Mouse (Mus musculus): ENCODE results near the gene Pgm2l1. TPM values are rescaled to one million over a fixed set of nuclear protein-coding genes. Genes with fewer than 3 reads are reported as not detected.

The Pgm2l1 gene
- polyA plus RNA-seq, 1 experiment from 2014 or later: 33.7 TPM

GRCm38 (mm10) chr7:100190167-100190566, 37.0 kb upstream of the Pgm2l1 start:
- Histone ChIP-seq H3K27me3 (replicated peaks; ENCODE audit: control insufficient read depth, insufficient read depth, low read length) (no peaks in the 10 kb centered on the region), H3K9ac (ENCODE audit: low read depth, low read length) (no peak overlapping the region), H3K36me3 (ENCODE audit: control insufficient read depth, insufficient read depth, low read length) (no peaks in the 10 kb centered on the region), H3K9me3 (ENCODE audit: control insufficient read depth, low read length) (no peaks in the 10 kb centered on the region), H3K4me2 (ENCODE audit: low read length) (no peak overlapping the region), H3K4me1 (ENCODE audit: control insufficient read depth, insufficient read depth, low read depth, low read length) (no peaks in the 10 kb centered on the region), H3K27ac (ENCODE audit: low read depth, low read length) (no peak overlapping the region), H3K4me3 (ENCODE audit: low read length) (no peak overlapping the region)
- WGBS: 42% methylated on average over 4 of the region's 4 CpGs
- no peak for ATAC-seq

GRCm38 (mm10) chr7:100190778-100191177, 36.4 kb upstream of the Pgm2l1 start:
- ATAC-seq: no peak
- Histone ChIP-seq H3K36me3 (ENCODE audit: control insufficient read depth, insufficient read depth, low read length) (no peaks in the 10 kb centered on the region), H3K9ac (ENCODE audit: low read depth, low read length) (no peak overlapping the region), H3K27me3 (replicated peaks; ENCODE audit: control insufficient read depth, insufficient read depth, low read length) (no peaks in the 10 kb centered on the region), H3K4me2 (ENCODE audit: low read length) (no peak overlapping the region), H3K27ac (ENCODE audit: low read depth, low read length) (no peak overlapping the region), H3K4me1 (ENCODE audit: control insufficient read depth, insufficient read depth, low read depth, low read length) (no peaks in the 10 kb centered on the region), H3K4me3 (ENCODE audit: low read length) (no peak overlapping the region), H3K9me3 (ENCODE audit: control insufficient read depth, low read length) (no peaks in the 10 kb centered on the region)
- 15% methylated on average over 4 of the region's 4 CpGs for WGBS

GRCm38 (mm10) chr7:100201191-100201590, 26.0 kb upstream of the Pgm2l1 start:
- Histone ChIP-seq H3K4me1 (ENCODE audit: control insufficient read depth, insufficient read depth, low read depth, low read length) (no peaks in the 10 kb centered on the region), H3K27me3 (replicated peaks; ENCODE audit: control insufficient read depth, insufficient read depth, low read length) (no peaks in the 10 kb centered on the region), H3K4me2 (ENCODE audit: low read length) (no peak overlapping the region), H3K36me3 (ENCODE audit: control insufficient read depth, insufficient read depth, low read length) (no peaks in the 10 kb centered on the region), H3K9me3 (ENCODE audit: control insufficient read depth, low read length) (no peaks in the 10 kb centered on the region), H3K9ac (ENCODE audit: low read depth, low read length) (no peak overlapping the region), H3K27ac (ENCODE audit: low read depth, low read length) (no peak overlapping the region), H3K4me3 (ENCODE audit: low read length) (no peak overlapping the region)
- WGBS: 92% methylated on average over 3 of the region's 3 CpGs
- ATAC-seq: no peak

- Histone ChIP-seq H3K4me3 (ENCODE audit: low read length) (no peak overlapping the region), H3K9ac (ENCODE audit: low read depth, low read length) (no peak overlapping the region), H3K27me3 (replicated peaks; ENCODE audit: control insufficient read depth, insufficient read depth, low read length) (no peaks in the 10 kb centered on the region), H3K4me1 (ENCODE audit: control insufficient read depth, insufficient read depth, low read depth, low read length) (no peaks in the 10 kb centered on the region), H3K27ac (ENCODE audit: low read depth, low read length) (no peak overlapping the region), H3K36me3 (ENCODE audit: control insufficient read depth, insufficient read depth, low read length) (no peaks in the 10 kb centered on the region), H3K9me3 (ENCODE audit: control insufficient read depth, low read length) (no peaks in the 10 kb centered on the region), H3K4me2 (ENCODE audit: low read length) (no peak overlapping the region)
- 74% methylated on average over 3 of the region's 3 CpGs for WGBS
- ATAC-seq: no peak
Measured at GRCm38 (mm10) chr7:100203616-100204015, 23.6 kb upstream of the Pgm2l1 start.

GRCm38 (mm10) chr7:100204871-100205270, 22.3 kb upstream of the Pgm2l1 start:
- no peak overlapping the region for H3K27ac ChIP-seq (ENCODE audit: low read depth, low read length)
- H3K9ac ChIP-seq (ENCODE audit: low read depth, low read length): no peak overlapping the region
- 77% methylated on average over 6 of the region's 6 CpGs for WGBS
- H3K4me2 ChIP-seq (ENCODE audit: low read length): no peak overlapping the region
- no peaks in the 10 kb centered on the region for H3K9me3 ChIP-seq (ENCODE audit: control insufficient read depth, low read length)
- no peaks in the 10 kb centered on the region for H3K4me1 ChIP-seq (ENCODE audit: control insufficient read depth, insufficient read depth, low read depth, low read length)
- ATAC-seq: no peak
- H3K4me3 ChIP-seq (ENCODE audit: low read length): no peak overlapping the region
- no peaks in the 10 kb centered on the region for H3K36me3 ChIP-seq (ENCODE audit: control insufficient read depth, insufficient read depth, low read length)
- H3K27me3 ChIP-seq (replicated peaks; ENCODE audit: control insufficient read depth, insufficient read depth, low read length): no peaks in the 10 kb centered on the region

- Histone ChIP-seq H3K36me3 (ENCODE audit: control insufficient read depth, insufficient read depth, low read length) (no peaks in the 10 kb centered on the region), H3K9me3 (ENCODE audit: control insufficient read depth, low read length) (no peaks in the 10 kb centered on the region), H3K4me1 (ENCODE audit: control insufficient read depth, insufficient read depth, low read depth, low read length) (no peaks in the 10 kb centered on the region), H3K4me2 (ENCODE audit: low read length) (no peak overlapping the region), H3K9ac (ENCODE audit: low read depth, low read length) (no peak overlapping the region), H3K4me3 (ENCODE audit: low read length) (no peak overlapping the region), H3K27me3 (replicated peaks; ENCODE audit: control insufficient read depth, insufficient read depth, low read length) (no peaks in the 10 kb centered on the region), H3K27ac (ENCODE audit: low read depth, low read length) (no peak overlapping the region)
- ATAC-seq: no peak
- WGBS: 88% methylated on average over 2 of the region's 2 CpGs
Measured at GRCm38 (mm10) chr7:100206144-100206543, 21.1 kb upstream of the Pgm2l1 start.

GRCm38 (mm10) chr7:100207886-100208285, 19.3 kb upstream of the Pgm2l1 start:
- no peaks in the 10 kb centered on the region for H3K36me3 ChIP-seq (ENCODE audit: control insufficient read depth, insufficient read depth, low read length)
- no peak overlapping the region for H3K4me2 ChIP-seq (ENCODE audit: low read length)
- H3K27me3 ChIP-seq (replicated peaks; ENCODE audit: control insufficient read depth, insufficient read depth, low read length): no peaks in the 10 kb centered on the region
- H3K9ac ChIP-seq (ENCODE audit: low read depth, low read length): no peak overlapping the region
- no peaks in the 10 kb centered on the region for H3K4me1 ChIP-seq (ENCODE audit: control insufficient read depth, insufficient read depth, low read depth, low read length)
- no peak overlapping the region for H3K4me3 ChIP-seq (ENCODE audit: low read length)
- ATAC-seq: no peak
- H3K27ac ChIP-seq (ENCODE audit: low read depth, low read length): no peak overlapping the region
- H3K9me3 ChIP-seq (ENCODE audit: control insufficient read depth, low read length): no peaks in the 10 kb centered on the region

- H3K4me3 ChIP-seq (ENCODE audit: low read length): no peak overlapping the region
- H3K36me3 ChIP-seq (ENCODE audit: control insufficient read depth, insufficient read depth, low read length): no peaks in the 10 kb centered on the region
- H3K4me1 ChIP-seq (ENCODE audit: control insufficient read depth, insufficient read depth, low read depth, low read length): no peaks in the 10 kb centered on the region
- no peak overlapping the region for H3K9ac ChIP-seq (ENCODE audit: low read depth, low read length)
- H3K4me2 ChIP-seq (ENCODE audit: low read length): no peak overlapping the region
- no peak overlapping the region for H3K27ac ChIP-seq (ENCODE audit: low read depth, low read length)
- H3K9me3 ChIP-seq (ENCODE audit: control insufficient read depth, low read length): no peaks in the 10 kb centered on the region
- H3K27me3 ChIP-seq (replicated peaks; ENCODE audit: control insufficient read depth, insufficient read depth, low read length): no peaks in the 10 kb centered on the region
- no peak for ATAC-seq
- 72% methylated on average over 4 of the region's 4 CpGs for WGBS
Measured at GRCm38 (mm10) chr7:100214310-100214709, 12.9 kb upstream of the Pgm2l1 start.

GRCm38 (mm10) chr7:100215116-100215732, 12.0 kb upstream of the Pgm2l1 start:
- Histone ChIP-seq H3K4me2 (ENCODE audit: low read length) (no peak overlapping the region), H3K9me3 (ENCODE audit: control insufficient read depth, low read length) (no peaks in the 10 kb centered on the region), H3K4me1 (ENCODE audit: control insufficient read depth, insufficient read depth, low read depth, low read length) (no peaks in the 10 kb centered on the region), H3K36me3 (ENCODE audit: control insufficient read depth, insufficient read depth, low read length) (no peaks in the 10 kb centered on the region), H3K9ac (ENCODE audit: low read depth, low read length) (no peak overlapping the region), H3K4me3 (ENCODE audit: low read length) (no peak overlapping the region), H3K27me3 (replicated peaks; ENCODE audit: control insufficient read depth, insufficient read depth, low read length) (no peaks in the 10 kb centered on the region), H3K27ac (ENCODE audit: low read depth, low read length) (no peak overlapping the region)
- 41% methylated on average over 6 of the region's 6 CpGs for WGBS
- ATAC-seq: no peak

- H3K36me3 ChIP-seq (ENCODE audit: control insufficient read depth, insufficient read depth, low read length): no peaks in the 10 kb centered on the region
- H3K4me2 ChIP-seq (ENCODE audit: low read length): peak overlapping the region; percentile 39
- H3K27ac ChIP-seq (ENCODE audit: low read depth, low read length): no peak overlapping the region
- H3K9me3 ChIP-seq (ENCODE audit: control insufficient read depth, low read length): no peaks in the 10 kb centered on the region
- no peaks in the 10 kb centered on the region for H3K27me3 ChIP-seq (replicated peaks; ENCODE audit: control insufficient read depth, insufficient read depth, low read length)
- WGBS: 24% methylated on average over 10 of the region's 10 CpGs
- ATAC-seq: no peak
- H3K9ac ChIP-seq (ENCODE audit: low read depth, low read length): no peak overlapping the region
- H3K4me1 ChIP-seq (ENCODE audit: control insufficient read depth, insufficient read depth, low read depth, low read length): no peaks in the 10 kb centered on the region
- H3K4me3 ChIP-seq (ENCODE audit: low read length): no peak overlapping the region
Measured at GRCm38 (mm10) chr7:100215976-100216375, 11.2 kb upstream of the Pgm2l1 start.
